Mouse (Mus musculus) neural tube, embryonic 11.5 days (tissue): Measurements from ENCODE around the gene Gm5475. TPM values are rescaled to one million over a fixed set of nuclear protein-coding genes. Genes with fewer than 3 reads are reported as not detected.

Experiments
- ATAC-seq: fragments of 200-750 bp; cut with Nextera tagmentation; 2 replicates; pipeline ENCODE4 v1.8.0; 2017; ENCODE audit warnings: moderate number of reproducible peaks, mild to moderate bottlenecking, moderate TSS enrichment, moderate library complexity; ENCODE audit not compliant: insufficient read depth, low FRiP score, low TSS enrichment
- DNase-seq: peaks from one replicate; pipeline ENCODE4 v3.0.0-alpha.2; 2015; ENCODE audit warnings: low spot score
- H3K27ac ChIP-seq: fragments of 300-500 bp; sonication (generic); 2 replicates; pipeline ENCODE4 v1.5.1; 2014; ENCODE audit warnings: low read depth, mild to moderate bottlenecking, low read length
- H3K27me3 ChIP-seq: fragments of 300-500 bp; sonication (generic); 2 replicates; pipeline ENCODE4 v1.6.1; 2014; ENCODE audit warnings: mild to moderate bottlenecking, low read length, mixed read lengths; ENCODE audit not compliant: control insufficient read depth, insufficient read depth
- H3K36me3 ChIP-seq: fragments of 300-500 bp; sonication (generic); 2 replicates; pipeline ENCODE4 v1.6.1; 2014; ENCODE audit warnings: mild to moderate bottlenecking, low read length, moderate library complexity, mixed read lengths; ENCODE audit not compliant: control insufficient read depth, insufficient read depth
- H3K4me1 ChIP-seq: fragments of 300-500 bp; sonication (generic); 2 replicates; pipeline ENCODE4 v1.6.1; 2014; ENCODE audit warnings: low read length, mixed read lengths; ENCODE audit not compliant: control insufficient read depth, insufficient read depth
- H3K4me2 ChIP-seq: fragments of 300-500 bp; sonication (generic); 2 replicates; pipeline ENCODE4 v1.6.1; 2014; ENCODE audit warnings: low read depth, mild to moderate bottlenecking, moderate library complexity
- H3K4me3 ChIP-seq: fragments of 300-500 bp; sonication (generic); 2 replicates; pipeline ENCODE4 v1.5.1; 2014; ENCODE audit warnings: low read depth, low read length
- H3K9ac ChIP-seq: fragments of 300-500 bp; sonication (generic); 2 replicates; pipeline ENCODE4 v1.6.1; 2014; ENCODE audit warnings: mild to moderate bottlenecking, low read length
- H3K9me3 ChIP-seq: fragments of 300-500 bp; sonication (generic); 2 replicates; pipeline ENCODE4 v1.6.1; 2016; ENCODE audit warnings: low read length; ENCODE audit not compliant: control insufficient read depth
- WGBS: fragments of 180-500 bp; shearing (Covaris S2); extraction: QIAGEN DNeasy Blood & Tissue Kit; methylation state at CpG from one replicate; pipeline ENCODE4 v1.1.7; 2014; 5-methylcytosine and 5-hydroxymethylcytosine counted together
- polyA plus RNA-seq: library from polyadenylated mRNA; unstranded; fragments of >200 nt; fragmentation: Nextera tagmentation; extraction: Ambion mirVana; gene quantifications from 2 replicates; pipeline ENCODE4 v1.2.1, GENCODE M21; 2014

The Gm5475 gene
- polyA plus RNA-seq, 1 experiment from 2014 or later = 0.08 TPM

GRCm38 (mm10) chr15:100424396-100425122, 2.6 kb downstream of the Gm5475 start, which contains the start of gene Slc11a2:
Gene Slc11a2, minus strand, starts transcription at chr15:100425072.
- Histone ChIP-seq H3K9me3 (no peaks in the 10 kb centered on the region), H3K4me3 (peak within 1 kb of the TSS; percentile 98), H3K27me3 (peaks cover 17% of the 10 kb centered on the region), H3K27ac (no peak within 1 kb of the TSS), H3K4me1 (peaks cover 10% of the 10 kb centered on the region; the same call in 1 of the 2 replicates), H3K4me2 (peak within 1 kb of the TSS; percentile 92), H3K36me3 (no peaks in the 10 kb centered on the region), H3K9ac (no peak within 1 kb of the TSS; the same call in 1 of the 2 replicates)
- WGBS = 25% methylated on average over 17 of the region's 17 CpGs
- ATAC-seq (no peak), DNase-seq (no peak)

GRCm38 (mm10) chr15:100428296-100428905, 6.5 kb downstream of the Gm5475 start:
- no peaks in the 10 kb centered on the region for H3K9me3 ChIP-seq
- 82% methylated on average over 13 of the region's 13 CpGs for WGBS
- no peak overlapping the region for H3K9ac ChIP-seq
- no peak for DNase-seq
- peaks cover 17% of the 10 kb centered on the region for H3K27me3 ChIP-seq
- no peak overlapping the region for H3K4me2 ChIP-seq
- H3K4me3 ChIP-seq = no peak overlapping the region
- ATAC-seq = no peak
- no peaks in the 10 kb centered on the region for H3K36me3 ChIP-seq
- peaks cover 3% of the 10 kb centered on the region; the same call in 1 of the 2 replicates for H3K4me1 ChIP-seq
- H3K27ac ChIP-seq = no peak overlapping the region

- H3K27ac ChIP-seq = no peak overlapping the region
- H3K4me2 ChIP-seq = no peak overlapping the region
- H3K36me3 ChIP-seq = no peaks in the 10 kb centered on the region
- no peaks in the 10 kb centered on the region for H3K9me3 ChIP-seq
- 81% methylated on average over 11 of the region's 11 CpGs for WGBS
- no peak overlapping the region for H3K4me3 ChIP-seq
- H3K9ac ChIP-seq = no peak overlapping the region
- H3K4me1 ChIP-seq = no peaks in the 10 kb centered on the region
- DNase-seq (no peak), ATAC-seq (no peak)
- H3K27me3 ChIP-seq = peaks cover 5% of the 10 kb centered on the region
These were observed 8.1 kb downstream of the Gm5475 start for GRCm38 (mm10) chr15:100429959-100430565.

GRCm38 (mm10) chr15:100433234-100433633, 11.3 kb downstream of the Gm5475 start:
- ATAC-seq (no peak), DNase-seq (no peak)
- H3K36me3 ChIP-seq = no peaks in the 10 kb centered on the region
- 70% methylated on average over 4 of the region's 4 CpGs for WGBS
- H3K4me2 ChIP-seq = no peak overlapping the region
- H3K4me1 ChIP-seq = no peaks in the 10 kb centered on the region
- no peak overlapping the region for H3K4me3 ChIP-seq
- no peaks in the 10 kb centered on the region for H3K27me3 ChIP-seq
- no peak overlapping the region for H3K9ac ChIP-seq
- no peaks in the 10 kb centered on the region for H3K9me3 ChIP-seq
- H3K27ac ChIP-seq = no peak overlapping the region

- H3K27me3 ChIP-seq = no peaks in the 10 kb centered on the region
- WGBS = 91% methylated on average over 4 of the region's 4 CpGs
- ATAC-seq (no peak), DNase-seq (no peak)
- no peaks in the 10 kb centered on the region for H3K9me3 ChIP-seq
- H3K4me2 ChIP-seq = no peak overlapping the region
- H3K36me3 ChIP-seq = no peaks in the 10 kb centered on the region
- no peak overlapping the region for H3K27ac ChIP-seq
- H3K4me3 ChIP-seq = no peak overlapping the region
- H3K9ac ChIP-seq = no peak overlapping the region
- no peaks in the 10 kb centered on the region for H3K4me1 ChIP-seq
These were observed 14.2 kb downstream of the Gm5475 start for GRCm38 (mm10) chr15:100436112-100436511.

- DNase-seq = no peak
- no peaks in the 10 kb centered on the region for H3K27me3 ChIP-seq
- WGBS = 70% methylated on average over 10 of the region's 10 CpGs
- H3K9ac ChIP-seq = no peak overlapping the region
- H3K36me3 ChIP-seq = no peaks in the 10 kb centered on the region
- H3K4me2 ChIP-seq = no peak overlapping the region
- no peaks in the 10 kb centered on the region for H3K9me3 ChIP-seq
- H3K4me3 ChIP-seq = no peak overlapping the region
- no peak overlapping the region for H3K27ac ChIP-seq
- ATAC-seq = no peak
- H3K4me1 ChIP-seq = no peaks in the 10 kb centered on the region
These were observed 14.6 kb downstream of the Gm5475 start for GRCm38 (mm10) chr15:100436518-100436917.

GRCm38 (mm10) chr15:100443126-100443922, 21.4 kb downstream of the Gm5475 start:
- Histone ChIP-seq H3K27ac (no peak overlapping the region), H3K27me3 (no peaks in the 10 kb centered on the region), H3K4me2 (peak overlapping the region; percentile 47), H3K9me3 (no peaks in the 10 kb centered on the region), H3K36me3 (no peaks in the 10 kb centered on the region), H3K4me3 (peak overlapping the region; percentile 30), H3K9ac (peak overlapping the region; percentile 63), H3K4me1 (no peaks in the 10 kb centered on the region)
- DNase-seq (peak; percentile 90), ATAC-seq (peak; percentile 90)
- 10% methylated on average over 20 of the region's 31 CpGs for WGBS

- no peak for ATAC-seq
- no peak overlapping the region for H3K27ac ChIP-seq
These were observed 24.9 kb downstream of the Gm5475 start for GRCm38 (mm10) chr15:100446887-100447286.

More at GRCm38 (mm10) chr15:100446887-100447286, 24.9 kb downstream of the Gm5475 start:
- Histone ChIP-seq H3K4me2 (no peak overlapping the region), H3K4me3 (no peak overlapping the region), H3K9ac (no peak overlapping the region), H3K4me1 (no peaks in the 10 kb centered on the region), H3K9me3 (no peaks in the 10 kb centered on the region), H3K27me3 (no peaks in the 10 kb centered on the region), H3K36me3 (no peaks in the 10 kb centered on the region)
- 74% methylated on average over 2 of the region's 2 CpGs for WGBS
- DNase-seq = no peak
